ENCODE assay signal across 8 mouse cellular contexts in the genomic region with DNA sequence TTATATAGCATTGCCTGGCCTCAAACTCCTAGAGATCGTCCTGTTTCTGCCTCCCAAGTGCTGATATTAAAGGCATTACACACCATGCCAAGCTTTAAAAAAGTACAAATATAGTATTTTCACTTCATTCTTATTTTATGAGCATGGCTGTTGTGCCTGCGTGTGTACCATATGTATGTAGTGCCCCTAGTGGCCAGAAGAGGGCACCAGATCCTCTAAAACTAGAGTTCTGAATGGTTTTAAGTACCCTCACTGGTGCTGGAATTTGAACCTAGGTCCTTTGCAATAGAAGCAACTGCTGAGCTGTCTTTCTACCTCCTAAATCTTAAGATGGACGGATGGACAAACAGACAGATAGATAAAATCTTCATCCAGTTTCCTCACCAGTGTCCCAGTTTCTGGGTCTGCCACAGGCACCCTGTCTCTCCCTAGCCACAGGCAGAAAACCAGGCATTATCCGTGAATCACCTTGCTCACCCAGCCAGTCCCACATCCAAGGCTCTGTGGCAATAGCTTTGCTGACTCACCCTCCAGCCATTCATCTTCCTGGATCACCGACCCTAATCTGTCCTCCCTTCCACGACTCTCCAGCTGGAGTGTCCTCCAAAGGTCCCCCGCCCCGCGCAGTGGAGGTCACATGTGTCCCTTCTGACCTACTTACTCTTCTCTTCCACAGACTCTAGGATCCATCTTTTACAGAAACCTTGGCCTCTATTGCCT. TPM values are rescaled to one million over a fixed set of nuclear protein-coding genes. Genes with fewer than 3 reads are reported as not detected.
DNase-seq lines count a peak whose midpoint lies in the region; ATAC-seq lines count a peak whose summit lies in the region.

No protein-coding gene starts in this region.

- no peak overlapping the region for H3K9ac ChIP-seq in midbrain, embryonic 14.5 days (replicated peaks; ENCODE audit: low read length)

- no peak overlapping the region for H3K4me2 ChIP-seq in midbrain, embryonic 14.5 days (ENCODE audit: low read length)

- 85% methylated on average over 9 of the region's 9 CpGs for WGBS in midbrain, embryonic 14.5 days
- 80% methylated on average over 9 of the region's 9 CpGs for WGBS in midbrain, embryonic 10.5 days

- no peaks in the 10 kb centered on the region for H3K27me3 ChIP-seq in midbrain, embryonic 14.5 days (ENCODE audit: control insufficient read depth, insufficient read depth, low read length)
- H3K27me3 ChIP-seq in midbrain, embryonic 10.5 days (ENCODE audit: low read depth, poor library complexity, severe bottlenecking) = no peaks in the 10 kb centered on the region

- peak; percentile 29; the same call in 1 of the 2 replicates for ATAC-seq in megakaryocyte progenitor cell, adult 5-6 weeks (replicated peaks; ENCODE audit: poor library complexity)
- no peak for ATAC-seq in midbrain, embryonic 14.5 days (ENCODE audit: low FRiP score, low TSS enrichment)

- peak; percentile 28 for DNase-seq in kidney, adult 18-20 months
- no peak for DNase-seq in kidney, adult 11 months
- DNase-seq in MEL-GATA-1-ER (ENCODE audit: extremely low read depth, low read depth) = peak; percentile 49
- peak; percentile 75 for DNase-seq in gonadal fat pad, adult 2 months (ENCODE audit: low read depth)
- DNase-seq in midbrain, embryonic 14.5 days = no peak
- no peak for DNase-seq in ovary, postnatal 14 days (ENCODE audit: low spot score)
- no peak for DNase-seq in midbrain, embryonic 10.5 days (ENCODE audit: low spot score)

- H3K27ac ChIP-seq in midbrain, embryonic 14.5 days (replicated peaks; ENCODE audit: low read depth, low read length) = no peak overlapping the region
- no peak overlapping the region for H3K27ac ChIP-seq in midbrain, embryonic 10.5 days (replicated peaks)

- no peak overlapping the region for H3K4me3 ChIP-seq in midbrain, embryonic 14.5 days (replicated peaks; ENCODE audit: low read depth, low read length)
- no peak overlapping the region for H3K4me3 ChIP-seq in midbrain, embryonic 10.5 days

- peaks cover 4% of the 10 kb centered on the region; the same call in 1 of the 2 replicates for H3K9me3 ChIP-seq in midbrain, embryonic 14.5 days (ENCODE audit: control insufficient read depth, low read length)
- peaks cover 8% of the 10 kb centered on the region; the same call in 1 of the 2 replicates for H3K9me3 ChIP-seq in midbrain, embryonic 10.5 days (replicated peaks)

- no peaks in the 10 kb centered on the region for H3K4me1 ChIP-seq in midbrain, embryonic 14.5 days (ENCODE audit: control insufficient read depth, insufficient read depth, low read length)
- H3K4me1 ChIP-seq in midbrain, embryonic 10.5 days = peaks cover 7% of the 10 kb centered on the region

- H3K36me3 ChIP-seq in midbrain, embryonic 14.5 days (ENCODE audit: control insufficient read depth, insufficient read depth, low read length) = no peaks in the 10 kb centered on the region
- no peaks in the 10 kb centered on the region for H3K36me3 ChIP-seq in midbrain, embryonic 10.5 days

RNA-seq across cellular contexts. Expression of a gene that starts 2.9 kb away (rescaled TPM):
- polyA plus RNA-seq in gonadal fat pad, adult 2 months (2012; rRNA removed) = 1.7 and 1.8 TPM in 2 replicates
- total RNA-seq in megakaryocyte progenitor cell, adult 5-6 weeks (2015) = 0.02 and 0.10 TPM in 2 replicates
- total RNA-seq in megakaryocyte progenitor cell, adult 5-6 weeks (2017) = 0.14 TPM in 1 of 2 replicates, not detected in the other
- 0.04 TPM in 1 of 2 replicates, not detected in the other for polyA plus RNA-seq in midbrain, embryonic 14.5 days (2014; fragmentation: Nextera tagmentation; extraction: Ambion mirVana)
- polyA plus RNA-seq in midbrain, embryonic 10.5 days (2016; fragmentation: Nextera tagmentation; extraction: Ambion mirVana) = not detected in 2 replicates

RNA-seq across cellular contexts. Expression of a gene that starts 54.4 kb away (rescaled TPM):
- 33.6 and 35.5 TPM in 2 replicates for polyA plus RNA-seq in gonadal fat pad, adult 2 months (2012; rRNA removed)
- 29.5 and 29.9 TPM in 2 replicates for total RNA-seq in megakaryocyte progenitor cell, adult 5-6 weeks (2015)
- 3.4 and 3.9 TPM in 2 replicates for total RNA-seq in megakaryocyte progenitor cell, adult 5-6 weeks (2017)
- polyA plus RNA-seq in midbrain, embryonic 14.5 days (2014; fragmentation: Nextera tagmentation; extraction: Ambion mirVana) = 4.7 and 8.2 TPM in 2 replicates
- 8.3 and 9.1 TPM in 2 replicates for polyA plus RNA-seq in midbrain, embryonic 10.5 days (2016; fragmentation: Nextera tagmentation; extraction: Ambion mirVana)

RNA-seq across cellular contexts. Expression of a gene that starts 59.8 kb away (rescaled TPM):
- polyA plus RNA-seq in gonadal fat pad, adult 2 months (2012; rRNA removed) = 0.28 and 0.30 TPM in 2 replicates
- total RNA-seq in megakaryocyte progenitor cell, adult 5-6 weeks (2015) = 0.66 and 1.4 TPM in 2 replicates
- 0.96 and 1.1 TPM in 2 replicates for total RNA-seq in megakaryocyte progenitor cell, adult 5-6 weeks (2017)
- polyA plus RNA-seq in midbrain, embryonic 14.5 days (2014; fragmentation: Nextera tagmentation; extraction: Ambion mirVana) = 1.0 and 1.2 TPM in 2 replicates
- polyA plus RNA-seq in midbrain, embryonic 10.5 days (2016; fragmentation: Nextera tagmentation; extraction: Ambion mirVana) = 0.11 and 0.26 TPM in 2 replicates

Comparison
In these comparisons a context has a peak if more than half of its experiments do, and no peak if none do; other contexts are left out.
1. DNase-seq: peak in kidney, adult 18-20 months (single experiment), MEL-GATA-1-ER (single experiment) and gonadal fat pad, adult 2 months (single experiment); none in kidney, adult 11 months (single experiment), midbrain, embryonic 14.5 days (single experiment), ovary, postnatal 14 days (single experiment) and midbrain, embryonic 10.5 days (single experiment).